Mouse (Mus musculus): ENCODE measurements around the gene Troap. TPM values are rescaled to one million over a fixed set of nuclear protein-coding genes. Genes with fewer than 3 reads are reported as not detected.

Troap gene
- total RNA-seq, 1 experiment from 2014 or later, result not detected

DNA sequence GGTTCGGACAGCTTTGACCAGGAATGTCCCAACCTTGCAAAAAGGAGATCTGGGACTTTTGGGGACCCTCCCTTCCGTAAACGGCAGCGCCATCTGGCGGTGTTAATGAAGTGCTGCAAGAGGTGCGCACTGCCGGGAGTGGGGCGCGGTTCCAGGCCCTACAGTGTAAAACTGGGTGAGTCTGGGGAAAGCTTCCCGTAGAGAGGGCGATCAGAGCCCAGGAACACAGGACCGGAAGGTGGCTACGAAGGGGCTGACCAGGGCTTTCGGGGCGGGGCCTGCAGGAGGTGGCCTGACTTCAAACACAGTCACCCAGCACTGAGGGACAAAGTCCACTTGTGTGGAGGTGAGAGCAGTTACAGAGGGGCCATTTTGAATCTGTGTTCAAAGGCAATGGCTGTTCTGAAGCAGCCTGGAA, 24.8 kb downstream of the Troap start:
- ATAC-seq (replicated peaks; ENCODE audit: insufficient number of reproducible peaks, low FRiP score, low TSS enrichment, poor library complexity, severe bottlenecking), result no peak

DNA sequence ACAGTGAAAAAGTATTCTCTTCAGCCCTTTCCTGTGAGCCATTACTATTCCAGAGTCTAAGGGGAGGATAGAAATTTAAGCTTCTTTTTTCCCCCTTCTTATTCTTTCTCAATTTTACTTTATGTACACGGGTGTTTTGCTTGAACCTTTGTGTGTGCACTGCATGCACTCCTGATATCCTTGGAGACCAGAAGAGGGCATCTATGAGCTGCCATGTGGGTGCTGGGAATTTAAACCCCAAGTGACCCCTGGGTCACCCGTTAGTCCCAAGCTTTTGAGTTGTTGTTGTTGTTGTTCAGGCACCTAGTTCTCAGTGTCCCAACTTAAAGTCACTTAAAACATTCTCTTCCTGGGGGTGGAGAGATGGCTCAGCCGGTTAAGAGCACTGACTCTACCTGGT, 25.6 kb downstream of the Troap start:
- ATAC-seq (replicated peaks; ENCODE audit: insufficient number of reproducible peaks, low FRiP score, low TSS enrichment, poor library complexity, severe bottlenecking), result no peak

DNA sequence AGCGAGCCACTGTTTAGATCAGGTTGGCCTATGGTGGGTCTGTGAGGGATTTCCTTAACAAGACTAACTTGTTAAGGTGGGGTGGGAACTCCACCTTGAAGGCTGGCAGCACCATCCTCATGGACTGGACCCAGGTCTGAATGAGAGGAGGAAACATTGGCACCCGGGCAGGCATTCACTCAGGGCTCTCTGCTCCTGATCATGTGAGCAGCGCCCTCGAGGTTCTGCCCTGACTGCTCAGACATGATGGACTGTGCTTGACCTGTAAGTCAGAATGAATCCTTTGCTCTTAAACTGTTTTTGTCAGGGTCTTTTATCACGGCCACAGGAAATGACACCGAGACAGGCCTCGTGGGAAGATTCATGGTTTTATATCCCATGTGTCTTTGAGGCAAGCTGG, 30.9 kb downstream of the Troap start:
- no peak for ATAC-seq (replicated peaks; ENCODE audit: insufficient number of reproducible peaks, low FRiP score, low TSS enrichment, poor library complexity, severe bottlenecking)

DNA sequence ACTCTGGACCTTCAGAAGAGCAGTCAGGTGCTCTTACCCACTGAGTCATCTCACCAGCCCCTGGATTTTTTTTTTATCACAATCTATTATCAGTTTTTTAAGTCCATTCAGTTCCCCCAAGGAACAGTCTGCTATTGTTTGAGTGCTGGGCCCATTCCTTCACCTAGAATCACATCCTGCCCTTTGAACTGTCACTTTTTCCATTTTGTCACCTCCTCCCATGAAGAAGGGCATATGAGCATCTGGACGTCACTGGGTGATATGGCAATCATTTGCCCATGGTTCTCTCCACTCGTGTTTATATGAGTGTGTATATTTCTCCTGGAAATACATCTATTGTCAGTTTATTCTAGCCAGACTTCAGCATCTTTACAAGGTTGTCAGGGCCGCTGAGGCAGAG, 33.5 kb downstream of the Troap start:
- no peak for ATAC-seq (replicated peaks; ENCODE audit: insufficient number of reproducible peaks, low FRiP score, low TSS enrichment, poor library complexity, severe bottlenecking)

DNA sequence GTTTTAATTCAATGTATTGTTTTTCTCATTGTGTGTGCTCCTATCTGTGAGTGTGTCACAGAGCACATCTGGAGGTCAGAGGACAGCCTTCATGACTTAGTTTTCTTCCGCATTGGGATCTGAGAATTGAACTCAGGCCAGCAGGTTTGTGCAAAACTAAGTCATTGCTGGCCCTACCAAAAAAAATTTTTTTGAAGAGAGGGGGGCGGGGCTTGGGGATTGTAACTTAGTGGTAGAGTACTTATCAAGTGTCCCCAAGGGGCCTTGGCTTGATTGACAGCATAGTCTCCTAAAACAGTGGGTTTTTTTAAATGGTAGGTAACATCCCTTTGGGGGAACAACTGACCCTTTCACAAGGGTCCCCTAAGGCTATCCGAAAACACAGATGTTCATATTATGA, 36.8 kb downstream of the Troap start:
- no peak for ATAC-seq (replicated peaks; ENCODE audit: insufficient number of reproducible peaks, low FRiP score, low TSS enrichment, poor library complexity, severe bottlenecking)

DNA sequence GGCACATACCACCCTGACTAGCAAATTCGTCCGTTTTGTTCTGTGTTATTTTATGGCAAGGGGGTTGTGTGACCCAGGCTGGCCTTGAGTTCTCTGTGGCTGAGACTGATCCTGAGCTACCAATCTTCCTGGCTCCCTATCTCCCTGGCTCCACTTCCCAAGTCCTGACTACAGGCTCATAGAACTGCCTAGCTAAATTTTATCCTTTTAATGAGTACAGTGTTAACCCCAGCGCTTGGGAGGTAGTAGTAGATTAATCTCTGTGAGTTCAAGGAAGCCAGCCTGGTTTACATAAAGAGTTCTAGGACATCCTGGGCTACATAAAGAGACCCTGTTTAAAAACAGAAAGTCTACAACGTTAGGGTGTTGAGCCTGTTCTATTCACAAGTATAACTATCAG, 37.4 kb downstream of the Troap start:
- ATAC-seq (replicated peaks; ENCODE audit: insufficient number of reproducible peaks, low FRiP score, low TSS enrichment, poor library complexity, severe bottlenecking), result no peak

- ATAC-seq (replicated peaks; ENCODE audit: insufficient number of reproducible peaks, low FRiP score, low TSS enrichment, poor library complexity, severe bottlenecking), result no peak
Observed at GRCm38 (mm10) chr15:99112843-99113395, 38.5 kb downstream of the Troap start.

- no peak for ATAC-seq (replicated peaks; ENCODE audit: insufficient number of reproducible peaks, low FRiP score, low TSS enrichment, poor library complexity, severe bottlenecking)
Observed at GRCm38 (mm10) chr15:99113396-99113975, 39.1 kb downstream of the Troap start.

GRCm38 (mm10) chr15:99114312-99115064, 40.1 kb downstream of the Troap start:
- no peak for ATAC-seq (replicated peaks; ENCODE audit: insufficient number of reproducible peaks, low FRiP score, low TSS enrichment, poor library complexity, severe bottlenecking)

- ATAC-seq (replicated peaks; ENCODE audit: insufficient number of reproducible peaks, low FRiP score, low TSS enrichment, poor library complexity, severe bottlenecking), result no peak
Observed at GRCm38 (mm10) chr15:99115065-99115423, 40.7 kb downstream of the Troap start.

DNA sequence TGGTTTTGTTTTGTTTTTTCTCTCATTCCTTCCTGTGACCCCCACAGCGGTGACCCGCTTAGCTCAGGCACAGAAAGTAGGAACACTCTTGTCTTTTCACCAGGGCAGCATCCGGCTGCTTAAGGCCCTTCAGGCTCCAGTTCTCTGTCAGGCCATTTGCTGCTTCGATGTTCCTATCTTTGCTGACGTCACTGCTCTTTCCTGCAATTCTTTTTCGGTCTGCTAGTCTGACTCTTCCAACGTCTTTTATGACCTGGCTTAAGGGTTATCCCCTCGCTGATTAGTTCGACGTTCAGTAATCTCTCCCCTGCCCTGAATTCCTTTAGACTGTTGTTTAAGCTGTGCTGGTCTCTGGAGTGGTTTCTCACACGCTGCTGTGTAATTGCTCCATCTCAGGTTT, 42.2 kb downstream of the Troap start:
- ATAC-seq (replicated peaks; ENCODE audit: insufficient number of reproducible peaks, low FRiP score, low TSS enrichment, poor library complexity, severe bottlenecking), result no peak

- no peak for ATAC-seq (replicated peaks; ENCODE audit: insufficient number of reproducible peaks, low FRiP score, low TSS enrichment, poor library complexity, severe bottlenecking)
Observed at GRCm38 (mm10) chr15:99120814-99121213, 46.4 kb downstream of the Troap start.

DNA sequence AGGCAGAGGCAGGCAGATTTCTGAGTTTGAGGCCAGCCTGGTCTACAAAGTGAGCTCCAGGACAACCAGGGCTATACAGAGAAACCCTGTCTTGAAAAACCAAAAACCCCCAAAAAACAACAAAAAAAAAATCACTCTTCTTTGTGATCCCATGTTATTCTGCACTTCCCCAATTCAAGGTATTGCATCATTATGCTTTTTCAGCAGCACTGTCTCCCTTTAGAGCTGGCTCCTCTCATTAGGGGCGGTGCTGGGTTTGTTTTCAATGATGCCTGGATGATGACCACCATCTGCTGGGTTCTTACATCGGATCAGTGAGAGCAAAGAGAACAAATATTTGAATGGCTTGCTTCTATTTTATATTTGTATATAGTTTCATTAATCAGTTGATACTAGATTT, 48.3 kb downstream of the Troap start:
- no peak for ATAC-seq (replicated peaks; ENCODE audit: insufficient number of reproducible peaks, low FRiP score, low TSS enrichment, poor library complexity, severe bottlenecking)

DNA sequence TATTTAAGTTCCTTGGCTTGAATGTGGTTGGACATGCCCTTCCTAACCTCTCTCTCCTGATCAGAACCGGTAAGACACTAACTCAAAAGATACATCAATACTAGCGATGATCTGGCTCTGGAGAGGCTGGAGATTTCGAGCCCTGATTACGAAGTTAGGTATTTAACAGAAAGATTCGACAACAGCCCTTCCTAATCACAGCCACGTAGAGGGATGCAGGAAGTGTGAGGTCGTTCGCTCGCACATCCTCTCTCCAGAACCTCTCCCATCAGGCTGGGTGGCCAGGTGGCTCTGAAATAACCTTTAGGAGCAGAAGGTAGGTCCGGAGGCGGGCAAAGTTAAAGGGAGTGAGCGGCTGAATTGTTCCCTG, 51.3 kb downstream of the Troap start, which contains the start of gene Spats2:
Spats2 (plus strand) TSS at position 206 of the 370 bp plus-strand sequence.
- ATAC-seq (replicated peaks; ENCODE audit: insufficient number of reproducible peaks, low FRiP score, low TSS enrichment, poor library complexity, severe bottlenecking), result no peak

DNA sequence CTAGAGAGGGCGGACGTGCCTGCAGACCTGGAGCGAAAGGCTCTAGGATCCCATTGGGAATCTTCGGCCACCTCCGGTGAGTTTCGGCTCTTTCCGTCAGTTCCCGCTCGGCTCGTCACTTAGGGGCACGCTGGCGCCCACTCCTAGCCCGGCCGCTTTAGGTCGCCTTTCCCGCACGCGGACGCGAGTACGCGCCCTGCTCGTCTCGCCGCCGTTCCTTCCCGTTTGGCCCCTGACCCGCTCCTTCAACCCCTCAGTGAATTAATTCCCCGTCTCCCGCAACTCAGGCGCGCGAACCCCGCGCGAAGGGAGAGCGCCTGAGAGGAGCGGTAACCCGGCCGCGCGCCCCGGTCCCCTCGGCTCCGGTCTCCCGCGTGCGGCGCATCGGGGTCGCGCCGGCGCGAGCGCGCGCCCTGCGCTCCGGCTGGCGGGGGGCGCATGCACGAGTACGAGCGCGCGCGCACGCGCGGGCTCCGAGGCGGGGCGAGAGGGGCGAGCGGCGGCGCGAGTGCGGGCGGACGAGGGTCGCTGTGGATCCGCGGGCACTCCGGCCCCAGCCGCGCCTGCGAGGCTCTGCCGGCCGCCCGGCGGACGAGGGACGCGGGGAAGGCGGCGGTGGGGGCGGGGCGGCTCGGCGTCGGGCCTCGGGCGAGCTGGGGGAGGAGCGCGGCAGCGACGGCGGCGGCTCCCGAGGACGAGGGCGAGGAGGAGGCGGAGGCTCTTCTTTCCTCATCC, 51.9 kb downstream of the Troap start:
- ATAC-seq (replicated peaks; ENCODE audit: insufficient number of reproducible peaks, low FRiP score, low TSS enrichment, poor library complexity, severe bottlenecking), result no peak

- no peak for ATAC-seq (replicated peaks; ENCODE audit: insufficient number of reproducible peaks, low FRiP score, low TSS enrichment, poor library complexity, severe bottlenecking)
Observed at GRCm38 (mm10) chr15:99126816-99127365, 52.5 kb downstream of the Troap start.

DNA sequence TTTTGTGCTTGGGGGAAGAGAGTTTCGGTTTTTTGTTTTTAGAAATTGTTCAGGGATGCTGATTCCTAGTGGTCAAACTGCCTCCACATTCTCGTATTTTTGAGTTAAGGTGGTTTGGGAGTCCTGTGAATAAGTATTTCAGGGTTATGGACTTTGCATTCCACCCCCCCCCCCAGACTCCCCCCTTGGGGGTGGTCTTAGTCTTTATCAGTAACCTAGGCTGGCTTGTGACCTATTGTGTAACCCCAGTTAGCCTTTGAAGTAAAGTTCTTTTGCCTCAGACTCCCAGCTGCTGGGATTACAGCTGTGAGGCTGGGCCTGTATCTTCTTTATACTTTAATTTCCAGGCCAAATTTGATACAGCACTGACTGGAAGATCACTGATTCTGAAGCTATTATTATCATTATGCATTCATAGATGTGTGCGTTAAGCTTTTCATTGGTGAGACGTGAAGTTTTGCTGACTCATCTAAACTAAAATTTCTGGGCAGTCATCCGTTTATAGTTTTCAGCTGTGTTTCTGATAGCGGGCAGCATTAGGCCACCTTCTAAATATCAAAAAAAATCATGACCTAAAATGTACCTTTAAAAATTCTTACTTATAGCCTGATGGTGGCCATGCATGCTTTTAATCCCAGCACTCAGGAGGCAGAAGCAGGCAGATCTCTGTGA, 53.6 kb downstream of the Troap start:
- ATAC-seq (replicated peaks; ENCODE audit: insufficient number of reproducible peaks, low FRiP score, low TSS enrichment, poor library complexity, severe bottlenecking), result no peak

GRCm38 (mm10) chr15:99129441-99129840, 55.1 kb downstream of the Troap start:
- no peak for ATAC-seq (replicated peaks; ENCODE audit: insufficient number of reproducible peaks, low FRiP score, low TSS enrichment, poor library complexity, severe bottlenecking)
